Mouse (Mus musculus): ENCODE results near the gene Lysmd3. TPM values are rescaled to one million over a fixed set of nuclear protein-coding genes. Genes with fewer than 3 reads are reported as not detected.

The Lysmd3 gene
- polyA plus RNA-seq, 1 experiment from 2014 or later: 24.8 TPM

GRCm38 (mm10) chr13:81658053-81658752, 740 bp downstream of the Lysmd3 start:
- DNase-seq (ENCODE audit: low spot score): no peak
- 16% methylated on average over 21 of the region's 21 CpGs for WGBS

GRCm38 (mm10) chr13:81663566-81664330, 6.3 kb downstream of the Lysmd3 start:
- Histone ChIP-seq H3K4me3 (ENCODE audit: low read depth, low read length) (no peak overlapping the region), H3K4me1 (replicated peaks; ENCODE audit: control insufficient read depth, insufficient read depth, low read length) (no peaks in the 10 kb centered on the region), H3K27me3 (ENCODE audit: control insufficient read depth, insufficient read depth, low read length) (no peaks in the 10 kb centered on the region), H3K36me3 (ENCODE audit: control insufficient read depth, insufficient read depth, low read length) (no peaks in the 10 kb centered on the region), H3K9ac (ENCODE audit: low read length) (no peak overlapping the region), H3K4me2 (ENCODE audit: low read depth, low read length, severe bottlenecking) (no peak overlapping the region), H3K9me3 (ENCODE audit: control insufficient read depth, low read length) (no peaks in the 10 kb centered on the region), H3K27ac (ENCODE audit: low read depth, low read length) (no peak overlapping the region)
- DNase-seq (ENCODE audit: low spot score) (no peak), ATAC-seq (replicated peaks; ENCODE audit: low FRiP score) (no peak)
- 90% methylated on average over 12 of the region's 12 CpGs for WGBS

More at GRCm38 (mm10) chr13:81658053-81658752, 740 bp downstream of the Lysmd3 start:
- Histone ChIP-seq H3K4me3 (ENCODE audit: low read depth, low read length) (peak overlapping the region; percentile 78), H3K4me2 (ENCODE audit: low read depth, low read length, severe bottlenecking) (peak overlapping the region; percentile 77), H3K4me1 (replicated peaks; ENCODE audit: control insufficient read depth, insufficient read depth, low read length) (peaks cover 2% of the 10 kb centered on the region; the same call in 1 of the 2 replicates), H3K27ac (ENCODE audit: low read depth, low read length) (peak overlapping the region; percentile 59; the same call in 1 of the 2 replicates), H3K9me3 (ENCODE audit: control insufficient read depth, low read length) (no peaks in the 10 kb centered on the region; the same call in 1 of the 2 replicates), H3K27me3 (ENCODE audit: control insufficient read depth, insufficient read depth, low read length) (no peaks in the 10 kb centered on the region), H3K9ac (ENCODE audit: low read length) (peak overlapping the region; percentile 80), H3K36me3 (ENCODE audit: control insufficient read depth, insufficient read depth, low read length) (no peaks in the 10 kb centered on the region)
- peak; percentile 5 for ATAC-seq (replicated peaks; ENCODE audit: low FRiP score)

GRCm38 (mm10) chr13:81664331-81664698, 6.9 kb downstream of the Lysmd3 start:
- WGBS: 87% methylated on average over 5 of the region's 5 CpGs
- Histone ChIP-seq H3K4me2 (ENCODE audit: low read depth, low read length, severe bottlenecking) (no peak overlapping the region), H3K36me3 (ENCODE audit: control insufficient read depth, insufficient read depth, low read length) (no peaks in the 10 kb centered on the region; the same call in 1 of the 2 replicates), H3K27me3 (ENCODE audit: control insufficient read depth, insufficient read depth, low read length) (no peaks in the 10 kb centered on the region), H3K4me3 (ENCODE audit: low read depth, low read length) (no peak overlapping the region), H3K4me1 (replicated peaks; ENCODE audit: control insufficient read depth, insufficient read depth, low read length) (no peaks in the 10 kb centered on the region), H3K9ac (ENCODE audit: low read length) (no peak overlapping the region), H3K27ac (ENCODE audit: low read depth, low read length) (no peak overlapping the region), H3K9me3 (ENCODE audit: control insufficient read depth, low read length) (no peaks in the 10 kb centered on the region)
- DNase-seq (ENCODE audit: low spot score): no peak
- no peak for ATAC-seq (replicated peaks; ENCODE audit: low FRiP score)

- H3K9me3 ChIP-seq (ENCODE audit: control insufficient read depth, low read length): no peaks in the 10 kb centered on the region
- DNase-seq (ENCODE audit: low spot score): no peak
- 92% methylated on average over 5 of the region's 5 CpGs for WGBS
- no peaks in the 10 kb centered on the region; the same call in 1 of the 2 replicates for H3K36me3 ChIP-seq (ENCODE audit: control insufficient read depth, insufficient read depth, low read length)
- H3K27ac ChIP-seq (ENCODE audit: low read depth, low read length): no peak overlapping the region
- H3K9ac ChIP-seq (ENCODE audit: low read length): no peak overlapping the region
- no peaks in the 10 kb centered on the region for H3K27me3 ChIP-seq (ENCODE audit: control insufficient read depth, insufficient read depth, low read length)
- no peak overlapping the region for H3K4me3 ChIP-seq (ENCODE audit: low read depth, low read length)
- no peak overlapping the region for H3K4me2 ChIP-seq (ENCODE audit: low read depth, low read length, severe bottlenecking)
- no peak for ATAC-seq (replicated peaks; ENCODE audit: low FRiP score)
- no peaks in the 10 kb centered on the region for H3K4me1 ChIP-seq (replicated peaks; ENCODE audit: control insufficient read depth, insufficient read depth, low read length)
Measured at GRCm38 (mm10) chr13:81667713-81668112, 10.2 kb downstream of the Lysmd3 start.

- Histone ChIP-seq H3K27me3 (ENCODE audit: control insufficient read depth, insufficient read depth, low read length) (no peaks in the 10 kb centered on the region), H3K4me1 (replicated peaks; ENCODE audit: control insufficient read depth, insufficient read depth, low read length) (no peaks in the 10 kb centered on the region), H3K4me2 (ENCODE audit: low read depth, low read length, severe bottlenecking) (no peak overlapping the region), H3K27ac (ENCODE audit: low read depth, low read length) (no peak overlapping the region), H3K4me3 (ENCODE audit: low read depth, low read length) (no peak overlapping the region), H3K9ac (ENCODE audit: low read length) (no peak overlapping the region), H3K36me3 (ENCODE audit: control insufficient read depth, insufficient read depth, low read length) (no peaks in the 10 kb centered on the region; the same call in 1 of the 2 replicates), H3K9me3 (ENCODE audit: control insufficient read depth, low read length) (no peaks in the 10 kb centered on the region)
- 90% methylated on average over 8 of the region's 8 CpGs for WGBS
- no peak for DNase-seq (ENCODE audit: low spot score)
- no peak for ATAC-seq (replicated peaks; ENCODE audit: low FRiP score)
Measured at GRCm38 (mm10) chr13:81675333-81675732, 17.9 kb downstream of the Lysmd3 start.

GRCm38 (mm10) chr13:81683107-81683506, 25.6 kb downstream of the Lysmd3 start:
- WGBS: 92% methylated on average over 3 of the region's 3 CpGs
- no peak overlapping the region for H3K27ac ChIP-seq (ENCODE audit: low read depth, low read length)
- no peaks in the 10 kb centered on the region for H3K36me3 ChIP-seq (ENCODE audit: control insufficient read depth, insufficient read depth, low read length)
- no peak overlapping the region for H3K9ac ChIP-seq (ENCODE audit: low read length)
- H3K9me3 ChIP-seq (ENCODE audit: control insufficient read depth, low read length): no peaks in the 10 kb centered on the region
- no peaks in the 10 kb centered on the region for H3K4me1 ChIP-seq (replicated peaks; ENCODE audit: control insufficient read depth, insufficient read depth, low read length)
- ATAC-seq (replicated peaks; ENCODE audit: low FRiP score) (no peak), DNase-seq (ENCODE audit: low spot score) (no peak)
- H3K27me3 ChIP-seq (ENCODE audit: control insufficient read depth, insufficient read depth, low read length): no peaks in the 10 kb centered on the region
- no peak overlapping the region for H3K4me2 ChIP-seq (ENCODE audit: low read depth, low read length, severe bottlenecking)
- no peak overlapping the region for H3K4me3 ChIP-seq (ENCODE audit: low read depth, low read length)

- WGBS: 95% methylated on average over 5 of the region's 5 CpGs
- no peaks in the 10 kb centered on the region for H3K27me3 ChIP-seq (ENCODE audit: control insufficient read depth, insufficient read depth, low read length)
- H3K9me3 ChIP-seq (ENCODE audit: control insufficient read depth, low read length): no peaks in the 10 kb centered on the region
- no peak for DNase-seq (ENCODE audit: low spot score)
- H3K4me2 ChIP-seq (ENCODE audit: low read depth, low read length, severe bottlenecking): no peak overlapping the region
- H3K36me3 ChIP-seq (ENCODE audit: control insufficient read depth, insufficient read depth, low read length): no peaks in the 10 kb centered on the region
- no peak overlapping the region for H3K27ac ChIP-seq (ENCODE audit: low read depth, low read length)
- ATAC-seq (replicated peaks; ENCODE audit: low FRiP score): no peak
- H3K4me3 ChIP-seq (ENCODE audit: low read depth, low read length): no peak overlapping the region
- no peak overlapping the region for H3K9ac ChIP-seq (ENCODE audit: low read length)
- no peaks in the 10 kb centered on the region for H3K4me1 ChIP-seq (replicated peaks; ENCODE audit: control insufficient read depth, insufficient read depth, low read length)
Measured at GRCm38 (mm10) chr13:81684258-81684657, 26.8 kb downstream of the Lysmd3 start.

GRCm38 (mm10) chr13:81684884-81685283, 27.4 kb downstream of the Lysmd3 start:
- Histone ChIP-seq H3K9me3 (ENCODE audit: control insufficient read depth, low read length) (no peaks in the 10 kb centered on the region), H3K27ac (ENCODE audit: low read depth, low read length) (no peak overlapping the region), H3K4me3 (ENCODE audit: low read depth, low read length) (no peak overlapping the region), H3K36me3 (ENCODE audit: control insufficient read depth, insufficient read depth, low read length) (no peaks in the 10 kb centered on the region), H3K27me3 (ENCODE audit: control insufficient read depth, insufficient read depth, low read length) (no peaks in the 10 kb centered on the region), H3K4me1 (replicated peaks; ENCODE audit: control insufficient read depth, insufficient read depth, low read length) (no peaks in the 10 kb centered on the region), H3K4me2 (ENCODE audit: low read depth, low read length, severe bottlenecking) (no peak overlapping the region), H3K9ac (ENCODE audit: low read length) (no peak overlapping the region)
- 94% methylated on average over 3 of the region's 3 CpGs for WGBS
- no peak for DNase-seq (ENCODE audit: low spot score)
- ATAC-seq (replicated peaks; ENCODE audit: low FRiP score): no peak
